Mouse (Mus musculus): ENCODE results near the gene Fcrl5.

GRCm38 (mm10) chr3:87546291-87546721 lies 110.7 kb downstream of the Fcrl5 start:
- TF ChIP-seq POLR2A (IDR thresholded peaks at IDR 0.05; ENCODE audit: borderline replicate concordance, control insufficient read depth, low read depth, low read length), result no peak
- TF ChIP-seq CTCF (IDR thresholded peaks at IDR 0.05; ENCODE audit: control insufficient read depth, insufficient read depth, low read length), result no peak

Measured in bone marrow, adult 2 months (tissue).